Mouse (Mus musculus) kidney, embryonic 16.5 days (tissue): Measurements from ENCODE around the gene Farp2. TPM values are rescaled to one million over a fixed set of nuclear protein-coding genes. Genes with fewer than 3 reads are reported as not detected.

ENCODE experiments used
- ATAC-seq: fragments of 200-750 bp; cut with Nextera tagmentation; 2 replicates; pipeline ENCODE4 v1.8.0; 2017; ENCODE audit warnings: moderate TSS enrichment; ENCODE audit not compliant: low FRiP score, low TSS enrichment
- H3K27ac ChIP-seq: fragments of 300-500 bp; sonication (generic); 2 replicates; pipeline ENCODE4 v1.5.1; 2014; ENCODE audit warnings: low read length
- H3K27me3 ChIP-seq: fragments of 300-500 bp; sonication (generic); 2 replicates; pipeline ENCODE4 v1.6.1; 2014; ENCODE audit warnings: low read length, control low read depth, mixed read lengths; ENCODE audit not compliant: insufficient read depth
- H3K36me3 ChIP-seq: fragments of 300-500 bp; sonication (generic); 2 replicates; pipeline ENCODE4 v1.6.1; 2014; ENCODE audit warnings: low read length, control low read depth, mixed read lengths; ENCODE audit not compliant: insufficient read depth
- H3K4me1 ChIP-seq: fragments of 300-500 bp; sonication (generic); 2 replicates; pipeline ENCODE4 v1.6.1; 2014; ENCODE audit warnings: low read length, control low read depth, mixed read lengths; ENCODE audit not compliant: insufficient read depth
- H3K4me2 ChIP-seq: fragments of 300-500 bp; sonication (generic); replicated peaks from 2 replicates; pipeline ENCODE4 v1.6.1; 2014; ENCODE audit warnings: low read depth, low read length
- H3K4me3 ChIP-seq: fragments of 300-500 bp; sonication (generic); 2 replicates; pipeline ENCODE4 v1.5.1; 2014; ENCODE audit warnings: mild to moderate bottlenecking, low read length
- H3K9ac ChIP-seq: fragments of 300-500 bp; sonication (generic); replicated peaks from 2 replicates; pipeline ENCODE4 v1.6.1; 2014; ENCODE audit warnings: low read length
- H3K9me3 ChIP-seq: fragments of 300-500 bp; sonication (generic); 2 replicates; pipeline ENCODE4 v1.6.1; 2016; ENCODE audit warnings: low read length, control low read depth
- WGBS: fragments of 180-500 bp; shearing (Covaris S2); extraction: QIAGEN DNeasy Blood & Tissue Kit; methylation state at CpG from one replicate; pipeline ENCODE4 v1.1.7; 2014; 5-methylcytosine and 5-hydroxymethylcytosine counted together
- polyA plus RNA-seq: library from polyadenylated mRNA; unstranded; fragments of >200 nt; fragmentation: Nextera tagmentation; extraction: Ambion mirVana; gene quantifications from 2 replicates; pipeline ENCODE4 v1.2.1, GENCODE M21; 2015

Farp2 gene
- polyA plus RNA-seq, 1 experiment from 2014 or later, result 10.1 TPM

DNA sequence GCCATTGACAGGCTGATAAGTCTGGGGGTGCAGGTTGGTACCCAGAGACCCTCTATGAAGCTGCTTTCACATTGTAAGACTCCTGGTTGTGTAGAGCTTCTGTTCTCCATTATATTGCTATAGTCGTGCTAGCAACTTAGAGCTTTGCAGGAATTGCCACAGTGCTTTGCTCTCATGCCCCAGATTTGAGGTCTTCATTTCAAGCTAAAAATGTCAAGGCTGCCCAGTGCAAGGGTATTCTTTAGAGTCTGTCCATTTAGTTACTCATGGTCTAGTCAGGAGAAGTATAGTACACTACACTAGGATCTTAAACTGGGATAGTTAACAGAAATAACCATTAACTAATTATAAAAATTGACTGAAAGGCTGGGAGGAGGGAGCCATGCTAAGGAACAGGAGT is 35.4 kb downstream of the Farp2 start:
- H3K9ac ChIP-seq, result no peak overlapping the region
- H3K4me3 ChIP-seq, result no peak overlapping the region
- H3K36me3 ChIP-seq, result 0 out of 2 replicates have a peak, but pooled peaks cover 2% of the 10 kb centered on the region
- ATAC-seq, result no peak
- WGBS, result 70% methylated on average over 1 of the region's 1 CpGs
- no peak overlapping the region for H3K27ac ChIP-seq
- no peak overlapping the region for H3K4me2 ChIP-seq
- no peaks in the 10 kb centered on the region for H3K4me1 ChIP-seq
- no peaks in the 10 kb centered on the region for H3K9me3 ChIP-seq
- H3K27me3 ChIP-seq, result no peaks in the 10 kb centered on the region

DNA sequence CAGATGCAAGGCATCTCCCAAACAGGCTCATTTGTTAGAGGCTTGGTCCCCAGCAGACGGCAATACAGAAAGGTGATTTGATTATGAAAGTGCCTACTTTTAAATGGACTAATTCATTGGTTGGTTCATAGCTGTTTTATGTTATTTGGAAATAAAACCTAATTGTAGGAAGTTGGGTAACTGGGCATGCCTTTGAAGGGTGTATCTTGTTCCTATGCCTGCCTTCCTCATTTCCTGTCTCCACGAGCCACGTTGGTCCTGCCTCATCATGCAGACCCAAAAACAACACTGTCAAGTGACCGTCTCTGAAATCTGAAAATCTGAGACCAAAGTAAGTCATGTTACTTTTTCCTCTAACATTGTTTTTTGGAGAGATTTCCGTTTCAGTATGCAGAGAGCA is 39.5 kb downstream of the Farp2 start:
- Histone ChIP-seq H3K4me3 (no peak overlapping the region), H3K4me1 (no peaks in the 10 kb centered on the region), H3K27me3 (no peaks in the 10 kb centered on the region), H3K36me3 (0 out of 2 replicates have a peak, but pooled peaks cover 4% of the 10 kb centered on the region), H3K4me2 (no peak overlapping the region), H3K27ac (no peak overlapping the region), H3K9me3 (no peaks in the 10 kb centered on the region), H3K9ac (no peak overlapping the region)
- 71% methylated on average over 5 of the region's 5 CpGs for WGBS
- ATAC-seq, result no peak

DNA sequence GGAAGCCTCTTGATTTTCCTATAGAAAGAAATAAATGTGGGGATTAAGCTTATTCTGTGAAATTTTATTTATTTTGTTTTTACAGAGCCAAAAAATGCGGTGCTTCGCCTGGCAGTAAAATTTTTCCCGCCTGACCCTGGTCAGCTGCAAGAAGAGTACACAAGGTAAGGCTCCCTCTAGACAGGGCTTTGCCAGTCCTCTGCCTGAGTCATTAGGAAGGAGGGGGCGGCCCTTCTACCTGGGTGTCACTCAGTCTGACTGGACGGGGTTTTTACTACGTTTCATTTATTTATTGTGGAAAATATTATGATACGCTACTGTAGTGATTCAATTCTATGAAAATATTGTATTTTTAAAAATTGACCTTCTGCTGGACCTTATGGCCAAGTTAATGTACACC is 51.3 kb downstream of the Farp2 start:
- Histone ChIP-seq H3K4me3 (no peak overlapping the region), H3K27me3 (no peaks in the 10 kb centered on the region), H3K36me3 (no peaks in the 10 kb centered on the region), H3K9ac (no peak overlapping the region), H3K27ac (no peak overlapping the region), H3K4me1 (0 out of 2 replicates have a peak, but pooled peaks cover 3% of the 10 kb centered on the region), H3K4me2 (no peak overlapping the region), H3K9me3 (no peaks in the 10 kb centered on the region)
- no peak for ATAC-seq
- WGBS, result 78% methylated on average over 7 of the region's 7 CpGs

DNA sequence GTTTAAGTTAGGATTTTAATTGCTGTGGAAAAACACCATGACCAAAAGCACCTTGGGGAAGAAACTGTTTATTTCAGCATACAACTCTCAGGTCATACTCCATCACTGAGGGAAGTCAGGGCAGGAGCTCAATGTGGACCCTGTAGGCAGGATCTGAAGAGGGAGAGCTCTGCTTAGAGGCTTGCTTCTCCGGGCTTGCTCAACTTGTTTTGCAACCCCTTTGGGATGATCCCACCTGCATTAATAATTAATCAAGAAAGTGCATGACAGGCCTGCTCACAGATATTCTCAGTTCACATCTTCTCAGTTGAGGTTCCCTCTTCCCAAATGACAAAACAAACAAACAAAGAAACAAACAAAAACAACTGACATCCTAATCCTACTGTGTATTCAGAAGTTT is 51.8 kb downstream of the Farp2 start:
- H3K9ac ChIP-seq, result no peak overlapping the region
- 0 out of 2 replicates have a peak, but pooled peaks cover 3% of the 10 kb centered on the region for H3K4me1 ChIP-seq
- ATAC-seq, result no peak
- no peak overlapping the region for H3K4me2 ChIP-seq
- no peaks in the 10 kb centered on the region for H3K27me3 ChIP-seq
- no peaks in the 10 kb centered on the region for H3K9me3 ChIP-seq
- H3K27ac ChIP-seq, result no peak overlapping the region
- 52% methylated on average over 1 of the region's 1 CpGs for WGBS
- no peaks in the 10 kb centered on the region for H3K36me3 ChIP-seq
- H3K4me3 ChIP-seq, result no peak overlapping the region

DNA sequence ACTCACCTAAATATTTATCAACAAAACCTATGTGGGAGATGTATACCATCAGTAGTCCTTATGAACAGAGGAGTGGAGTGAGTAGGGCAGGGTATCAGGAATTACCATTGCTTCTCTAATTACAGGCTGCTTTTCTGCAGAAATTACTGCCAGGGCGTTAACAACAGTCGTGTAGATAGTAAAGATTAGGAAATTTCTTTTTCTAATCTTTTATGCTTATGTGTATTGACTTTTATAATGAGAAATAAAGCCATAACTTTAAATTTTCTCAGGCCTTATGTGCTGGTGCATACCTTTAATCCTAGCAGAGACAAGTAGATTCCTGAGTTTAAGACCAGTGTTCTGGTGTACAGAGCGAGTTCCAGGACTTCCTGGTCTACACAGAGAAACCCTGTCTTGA is 52.9 kb downstream of the Farp2 start:
- Histone ChIP-seq H3K27ac (no peak overlapping the region), H3K9ac (no peak overlapping the region), H3K27me3 (no peaks in the 10 kb centered on the region), H3K4me1 (0 out of 2 replicates have a peak, but pooled peaks cover 3% of the 10 kb centered on the region), H3K4me3 (no peak overlapping the region), H3K9me3 (no peaks in the 10 kb centered on the region), H3K4me2 (no peak overlapping the region), H3K36me3 (no peaks in the 10 kb centered on the region)
- ATAC-seq, result no peak
- WGBS, result 83% methylated on average over 3 of the region's 3 CpGs

DNA sequence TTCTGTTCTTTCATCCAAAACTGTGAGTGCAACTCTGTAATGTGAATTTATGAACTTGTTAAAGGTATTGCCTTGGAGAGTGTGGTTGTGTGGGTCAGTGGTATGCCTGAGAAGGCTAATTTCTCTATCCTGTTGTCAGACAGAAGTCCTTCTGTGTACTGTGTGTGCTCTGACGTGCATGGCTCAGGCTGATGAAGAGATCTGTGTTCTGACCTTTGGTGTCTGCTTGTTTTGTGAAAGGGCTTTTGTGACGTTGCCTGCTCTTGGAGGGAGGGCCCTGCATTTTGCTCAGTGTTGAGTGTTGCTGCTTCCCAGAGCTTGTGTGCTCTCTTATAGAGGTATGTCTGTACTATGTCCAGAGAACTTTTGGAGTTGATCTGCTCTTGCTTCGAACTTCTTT is 55.1 kb downstream of the Farp2 start:
- ATAC-seq, result no peak

DNA sequence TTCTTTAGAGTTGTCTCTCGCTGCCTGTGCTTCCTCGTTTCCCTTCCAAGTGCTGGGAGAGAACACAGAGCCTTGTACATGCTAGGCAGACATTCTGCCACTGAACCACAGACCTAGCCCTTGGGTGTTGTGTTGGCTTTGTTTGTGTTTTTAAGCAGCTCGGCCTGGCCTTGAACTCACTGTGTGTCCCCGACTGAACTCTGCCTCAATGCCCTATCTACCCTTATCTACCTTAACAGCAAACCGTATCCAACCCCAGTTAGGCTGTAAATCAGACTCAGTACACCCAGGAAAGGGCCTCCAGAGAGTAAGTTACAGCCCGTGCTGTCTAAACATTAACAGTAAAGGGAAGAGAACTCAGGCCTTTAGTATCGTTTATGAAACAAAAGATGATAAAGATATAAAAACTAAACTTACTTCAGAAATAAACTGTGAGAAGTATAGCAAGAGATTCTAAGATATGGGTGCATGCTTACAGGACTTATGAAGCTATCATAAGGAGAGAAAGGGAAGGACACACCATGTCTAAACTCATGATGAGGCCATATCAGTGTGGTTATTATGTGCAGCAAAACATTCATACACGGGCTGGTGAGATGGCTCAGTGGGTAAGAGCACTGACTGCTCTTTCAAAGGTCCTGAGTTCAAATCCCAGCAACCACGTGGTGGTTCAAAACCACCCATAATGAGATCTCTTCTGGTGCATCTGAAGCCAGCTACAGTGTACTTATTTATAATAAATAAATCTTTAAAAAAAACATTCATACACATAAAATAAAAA is 56.0 kb downstream of the Farp2 start:
- no peak for ATAC-seq
- H3K9ac ChIP-seq, result no peak overlapping the region
- H3K4me1 ChIP-seq, result 0 out of 2 replicates have a peak, but pooled peaks cover 3% of the 10 kb centered on the region
- H3K27me3 ChIP-seq, result no peaks in the 10 kb centered on the region
- H3K4me3 ChIP-seq, result no peak overlapping the region
- H3K9me3 ChIP-seq, result peaks cover 8% of the 10 kb centered on the region
- H3K4me2 ChIP-seq, result no peak overlapping the region
- H3K36me3 ChIP-seq, result peaks cover 9% of the 10 kb centered on the region
- no peak overlapping the region for H3K27ac ChIP-seq
- 57% methylated on average over 9 of the region's 9 CpGs for WGBS

More for the DNA sequence above, 55.1 kb downstream of the Farp2 start:
- 64% methylated on average over 3 of the region's 3 CpGs for WGBS
- no peaks in the 10 kb centered on the region for H3K27me3 ChIP-seq
- peaks cover 8% of the 10 kb centered on the region for H3K9me3 ChIP-seq
- H3K27ac ChIP-seq, result no peak overlapping the region
- H3K36me3 ChIP-seq, result peaks cover 9% of the 10 kb centered on the region
- H3K4me1 ChIP-seq, result 0 out of 2 replicates have a peak, but pooled peaks cover 3% of the 10 kb centered on the region
- no peak overlapping the region for H3K4me2 ChIP-seq
- H3K9ac ChIP-seq, result no peak overlapping the region
- H3K4me3 ChIP-seq, result no peak overlapping the region

DNA sequence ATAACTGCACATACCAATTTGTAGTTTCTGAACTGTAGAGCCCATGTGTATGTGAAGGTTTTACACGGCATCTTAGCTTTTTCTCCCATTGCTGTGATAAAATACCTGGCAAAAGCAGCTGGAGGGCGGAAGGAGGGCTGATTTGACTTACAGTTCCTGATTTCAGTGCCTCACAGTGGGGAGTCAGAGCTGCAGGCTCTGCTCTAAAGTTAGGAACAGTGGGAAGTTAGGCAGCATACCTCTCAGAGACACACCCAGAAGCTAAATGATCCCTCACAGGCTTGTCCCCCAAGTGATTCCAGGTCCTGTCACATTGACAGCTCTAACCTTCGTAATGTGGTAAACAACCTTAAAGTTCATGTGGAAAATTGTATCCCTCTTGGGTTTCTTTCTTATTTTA is 65.2 kb downstream of the Farp2 start:
- Histone ChIP-seq H3K9me3 (no peaks in the 10 kb centered on the region), H3K9ac (no peak overlapping the region), H3K27ac (no peak overlapping the region), H3K4me3 (no peak overlapping the region), H3K4me2 (no peak overlapping the region), H3K27me3 (no peaks in the 10 kb centered on the region), H3K36me3 (peaks cover 7% of the 10 kb centered on the region; the same call in 1 of the 2 replicates), H3K4me1 (no peaks in the 10 kb centered on the region)
- 86% methylated on average over 3 of the region's 3 CpGs for WGBS
- ATAC-seq, result no peak

DNA sequence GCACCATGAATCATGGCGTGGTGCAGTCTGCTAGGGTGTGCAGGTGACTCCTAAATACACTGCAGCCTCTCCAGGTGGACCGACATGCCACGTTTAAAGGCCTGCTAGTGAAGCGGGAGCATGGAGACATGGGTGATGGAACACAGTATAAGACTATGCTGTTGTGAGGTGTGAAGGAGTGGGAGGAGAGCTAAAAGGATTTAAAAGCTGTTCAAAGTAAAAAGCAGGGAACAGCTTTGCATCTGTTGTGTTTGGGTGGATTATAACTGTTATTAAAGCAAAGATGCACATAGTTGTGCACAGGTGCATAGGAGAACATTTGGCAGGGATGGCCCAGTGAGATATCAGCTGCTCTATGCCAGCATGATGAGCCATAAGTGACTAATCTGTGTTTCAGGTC is 66.0 kb downstream of the Farp2 start:
- no peak for ATAC-seq
- Histone ChIP-seq H3K36me3 (peaks cover 7% of the 10 kb centered on the region; the same call in 1 of the 2 replicates), H3K4me3 (no peak overlapping the region), H3K4me1 (no peaks in the 10 kb centered on the region), H3K9me3 (no peaks in the 10 kb centered on the region), H3K27me3 (no peaks in the 10 kb centered on the region), H3K9ac (no peak overlapping the region), H3K4me2 (no peak overlapping the region), H3K27ac (no peak overlapping the region)
- 84% methylated on average over 4 of the region's 4 CpGs for WGBS

DNA sequence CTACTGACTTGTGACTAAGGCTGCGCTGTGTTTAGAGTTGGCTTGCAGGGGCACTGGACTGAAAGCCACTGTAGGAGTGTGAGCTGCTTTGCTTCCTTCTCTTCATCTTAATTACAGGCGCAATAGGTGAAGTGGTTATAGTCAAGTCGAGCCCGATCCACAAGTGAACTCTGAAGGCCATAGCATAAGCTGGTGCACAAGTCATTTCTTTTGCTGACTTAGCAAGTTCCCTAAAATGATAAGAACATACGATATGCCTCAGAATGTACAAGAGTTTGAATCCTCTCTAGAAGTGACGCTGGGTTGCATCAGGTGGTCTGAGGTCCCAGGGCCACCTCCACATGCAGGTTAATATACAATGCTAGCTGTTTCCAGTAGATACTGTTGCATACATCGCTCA is 69.7 kb downstream of the Farp2 start:
- Histone ChIP-seq H3K36me3 (peaks cover 13% of the 10 kb centered on the region; the same call in 1 of the 2 replicates), H3K4me1 (no peaks in the 10 kb centered on the region), H3K4me2 (no peak overlapping the region), H3K27me3 (no peaks in the 10 kb centered on the region), H3K27ac (no peak overlapping the region), H3K9ac (no peak overlapping the region), H3K4me3 (no peak overlapping the region), H3K9me3 (no peaks in the 10 kb centered on the region)
- WGBS, result 96% methylated on average over 7 of the region's 7 CpGs
- ATAC-seq, result no peak
